Comparison of ENCODE assay signal across 25 mouse cellular contexts in genomic region chr8:82382316-82382715, GRCm38 (mm10).
"Had no signal": no experiment of that assay in that cellular context is flagged by ENCODE, and none has a peak within 500 bp of the region (broad histone marks: within the 10 kb centered on the region; RNA-seq: fewer than 3 reads in every experiment).

No protein-coding gene starts in this region.

- H3K36me3 ChIP-seq: hindbrain, embryonic 10.5 days; hindbrain, embryonic 12.5 days; kidney, embryonic 15.5 days; limb, embryonic 13.5 days; limb, embryonic 15.5 days had no signal

- H3K27me3 ChIP-seq: heart, embryonic 12.5 days; hindbrain, embryonic 12.5 days; kidney, embryonic 15.5 days; limb, embryonic 13.5 days; limb, embryonic 15.5 days had no signal

- ATAC-seq: hindbrain, postnatal 0 days; intestine, embryonic 16.5 days had no signal

- H3K9me3 ChIP-seq: heart, embryonic 10.5 days; heart, embryonic 12.5 days; hindbrain, embryonic 10.5 days; hindbrain, embryonic 12.5 days; kidney, embryonic 15.5 days; limb, embryonic 13.5 days; limb, embryonic 15.5 days had no signal

- H3K9ac ChIP-seq: heart, embryonic 12.5 days; hindbrain, embryonic 12.5 days; hindbrain, embryonic 14.5 days; kidney, embryonic 15.5 days; limb, embryonic 13.5 days; limb, embryonic 15.5 days had no signal

- H3K4me2 ChIP-seq: heart, embryonic 12.5 days; hindbrain, embryonic 12.5 days; hindbrain, embryonic 14.5 days; kidney, embryonic 15.5 days; limb, embryonic 13.5 days; limb, embryonic 15.5 days; liver, embryonic 11.5 days had no signal

- DNase-seq: gastrocnemius, postnatal 14 days; gastrocnemius, postnatal 36 days; heart, adult 18-20 months; heart, postnatal 10 days; heart, postnatal 4 days; kidney, adult 11 months; kidney, adult 2 months; kidney, adult 9 months; kidney, postnatal 14 days; kidney, postnatal 36 days; layer of hippocampus, adult 9-11 months; layer of hippocampus, postnatal 36 days; left cerebral cortex, postnatal 4 days had no signal

- H3K4me1 ChIP-seq: hindbrain, embryonic 10.5 days; hindbrain, embryonic 12.5 days; kidney, embryonic 15.5 days; limb, embryonic 13.5 days; limb, embryonic 15.5 days had no signal

- H3K27ac ChIP-seq: heart, embryonic 10.5 days; hindbrain, embryonic 10.5 days; hindbrain, embryonic 12.5 days; hindbrain, embryonic 14.5 days; hindbrain, postnatal 0 days; kidney, embryonic 15.5 days; kidney, postnatal 0 days; limb, embryonic 13.5 days; limb, embryonic 15.5 days had no signal

- H3K4me3 ChIP-seq: heart, embryonic 10.5 days; heart, embryonic 12.5 days; hindbrain, embryonic 10.5 days; hindbrain, embryonic 12.5 days; kidney, embryonic 15.5 days; limb, embryonic 13.5 days; limb, embryonic 15.5 days had no signal
